Mouse (Mus musculus): ENCODE measurements around the gene Slc3a2. TPM values are rescaled to one million over a fixed set of nuclear protein-coding genes. Genes with fewer than 3 reads are reported as not detected.

Gene Slc3a2
- polyA plus RNA-seq, 1 experiment from 2014 or later: 114 TPM

GRCm38 (mm10) chr19:8708954-8709353 lies 14.2 kb downstream of the Slc3a2 start:
- H3K27me3 ChIP-seq: no peaks in the 10 kb centered on the region
- no peak overlapping the region for H3K4me2 ChIP-seq
- H3K36me3 ChIP-seq: peaks cover 60% of the 10 kb centered on the region
- no peaks in the 10 kb centered on the region for H3K9me3 ChIP-seq
- no peak for ATAC-seq (ENCODE audit: insufficient number of reproducible peaks, insufficient read depth, low FRiP score, low TSS enrichment, low read depth)
- peaks cover 17% of the 10 kb centered on the region for H3K4me1 ChIP-seq (replicated peaks)
- no peak overlapping the region for H3K4me3 ChIP-seq (replicated peaks)
- no peak overlapping the region for H3K9ac ChIP-seq (replicated peaks)
- H3K27ac ChIP-seq: no peak overlapping the region
- 93% methylated on average over 8 of the region's 8 CpGs for WGBS

GRCm38 (mm10) chr19:8706930-8707329 lies 16.2 kb downstream of the Slc3a2 start:
- Histone ChIP-seq H3K4me3 (replicated peaks) (no peak overlapping the region), H3K9ac (replicated peaks) (no peak overlapping the region), H3K27ac (no peak overlapping the region), H3K4me1 (replicated peaks) (peaks cover 10% of the 10 kb centered on the region), H3K36me3 (peaks cover 57% of the 10 kb centered on the region), H3K9me3 (no peaks in the 10 kb centered on the region), H3K27me3 (no peaks in the 10 kb centered on the region), H3K4me2 (no peak overlapping the region)
- 96% methylated on average over 7 of the region's 7 CpGs for WGBS
- ATAC-seq (ENCODE audit: insufficient number of reproducible peaks, insufficient read depth, low FRiP score, low TSS enrichment, low read depth): no peak

DNA sequence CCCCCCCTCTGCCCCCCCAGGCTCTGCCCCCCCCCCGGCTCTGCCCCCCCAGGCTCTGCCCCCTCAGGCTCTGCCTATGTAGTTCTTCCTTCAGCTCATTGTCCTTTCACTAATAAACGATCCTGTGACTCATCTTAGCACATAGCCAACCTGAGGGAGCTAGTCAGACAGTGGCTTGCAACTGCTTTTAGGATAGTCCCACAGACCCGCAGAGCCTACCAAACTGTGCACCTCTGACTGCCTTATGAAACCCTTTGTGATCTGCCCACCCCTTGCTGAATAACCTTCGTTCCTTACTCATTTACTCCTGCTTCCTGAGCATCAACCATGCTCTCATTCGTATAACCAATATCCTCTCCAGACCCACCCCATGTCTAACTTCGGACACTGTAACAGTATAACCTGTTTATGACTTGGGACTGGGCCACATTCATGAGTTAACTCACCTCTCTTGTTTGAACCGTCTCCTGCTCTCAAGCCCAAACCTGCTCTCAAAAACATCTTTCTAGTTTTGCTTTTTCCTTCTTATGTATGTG lies 17.0 kb downstream of the Slc3a2 start:
- H3K9me3 ChIP-seq: no peaks in the 10 kb centered on the region
- no peaks in the 10 kb centered on the region for H3K27me3 ChIP-seq
- H3K4me3 ChIP-seq (replicated peaks): no peak overlapping the region
- 87% methylated on average over 6 of the region's 7 CpGs for WGBS
- H3K4me1 ChIP-seq (replicated peaks): peaks cover 4% of the 10 kb centered on the region; the same call in 1 of the 2 replicates
- ATAC-seq (ENCODE audit: insufficient number of reproducible peaks, insufficient read depth, low FRiP score, low TSS enrichment, low read depth): no peak
- H3K4me2 ChIP-seq: no peak overlapping the region
- no peak overlapping the region for H3K9ac ChIP-seq (replicated peaks)
- H3K27ac ChIP-seq: no peak overlapping the region
- peaks cover 51% of the 10 kb centered on the region for H3K36me3 ChIP-seq

DNA sequence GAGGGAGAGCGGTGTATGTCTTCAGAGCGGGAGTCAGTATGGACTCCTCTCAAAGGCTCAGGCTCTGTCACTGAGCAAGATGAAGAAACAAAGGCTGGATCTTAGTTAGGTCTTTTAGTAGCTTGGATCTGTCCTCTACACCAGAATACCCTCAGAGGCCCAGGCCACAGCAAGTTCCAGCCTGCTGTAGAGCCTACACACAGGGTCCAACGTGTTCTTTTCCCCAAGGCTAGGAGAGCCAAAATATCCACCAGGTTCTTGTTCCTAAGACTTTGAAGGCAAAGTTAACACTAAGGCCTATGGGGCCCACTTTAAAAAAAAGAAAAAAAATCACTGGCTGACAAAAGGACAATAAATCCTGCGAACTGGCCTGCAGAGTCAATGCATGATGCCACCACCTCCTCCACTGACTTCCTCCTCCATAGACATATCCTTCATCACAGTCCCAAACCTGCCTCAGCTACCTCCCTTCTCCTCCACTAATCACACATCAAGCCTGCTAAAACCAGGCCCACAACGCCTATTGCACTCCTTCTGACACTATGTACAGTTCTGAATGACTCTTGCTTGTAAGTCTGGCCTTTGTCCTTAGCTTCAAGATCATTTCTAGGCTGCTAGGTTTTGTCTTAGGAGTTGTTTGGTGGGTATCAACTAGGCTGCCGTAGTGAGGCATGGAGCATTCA lies 18.0 kb downstream of the Slc3a2 start:
- H3K9me3 ChIP-seq: no peaks in the 10 kb centered on the region
- no peaks in the 10 kb centered on the region for H3K27me3 ChIP-seq
- 0 out of 2 replicates have a peak overlapping the region, but pooled peaks have one; percentile 41 for H3K27ac ChIP-seq
- H3K4me2 ChIP-seq: no peak overlapping the region
- no peak for ATAC-seq (ENCODE audit: insufficient number of reproducible peaks, insufficient read depth, low FRiP score, low TSS enrichment, low read depth)
- 75% methylated on average over 6 of the region's 6 CpGs for WGBS
- no peaks in the 10 kb centered on the region for H3K4me1 ChIP-seq (replicated peaks)
- no peak overlapping the region for H3K4me3 ChIP-seq (replicated peaks)
- peaks cover 40% of the 10 kb centered on the region for H3K36me3 ChIP-seq
- H3K9ac ChIP-seq (replicated peaks): no peak overlapping the region

- H3K4me2 ChIP-seq: no peak overlapping the region
- no peak overlapping the region for H3K27ac ChIP-seq
- no peak overlapping the region for H3K4me3 ChIP-seq (replicated peaks)
- no peaks in the 10 kb centered on the region for H3K27me3 ChIP-seq
- 62% methylated on average over 3 of the region's 4 CpGs for WGBS
- peaks cover 24% of the 10 kb centered on the region for H3K36me3 ChIP-seq
- no peak for ATAC-seq (ENCODE audit: insufficient number of reproducible peaks, insufficient read depth, low FRiP score, low TSS enrichment, low read depth)
- H3K9me3 ChIP-seq: no peaks in the 10 kb centered on the region
- no peak overlapping the region for H3K9ac ChIP-seq (replicated peaks)
- no peaks in the 10 kb centered on the region for H3K4me1 ChIP-seq (replicated peaks)
Observed at GRCm38 (mm10) chr19:8703571-8703970, 19.6 kb downstream of the Slc3a2 start.

DNA sequence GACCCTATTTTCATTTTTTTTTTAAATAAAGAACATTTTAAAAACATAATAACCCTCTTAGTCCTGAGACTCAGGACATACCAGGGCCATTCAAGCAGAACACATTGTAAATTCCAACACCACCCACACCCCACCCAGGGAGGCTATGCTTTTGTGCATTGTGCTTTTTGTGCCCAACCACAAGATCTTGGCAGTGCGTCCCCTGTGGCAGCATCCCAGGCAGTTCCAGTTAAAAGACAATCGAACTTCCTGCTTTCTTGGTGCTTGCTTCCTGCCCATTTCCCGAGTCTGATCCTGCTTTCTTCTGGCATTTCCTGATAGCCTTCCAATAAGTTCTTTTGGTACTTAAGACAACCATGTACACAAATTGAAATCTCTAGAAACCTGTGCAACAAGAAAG lies 20.7 kb downstream of the Slc3a2 start:
- H3K27me3 ChIP-seq: no peaks in the 10 kb centered on the region
- WGBS: 79% methylated on average over 3 of the region's 3 CpGs
- no peaks in the 10 kb centered on the region for H3K9me3 ChIP-seq
- no peak for ATAC-seq (ENCODE audit: insufficient number of reproducible peaks, insufficient read depth, low FRiP score, low TSS enrichment, low read depth)
- no peak overlapping the region for H3K4me2 ChIP-seq
- H3K4me1 ChIP-seq (replicated peaks): no peaks in the 10 kb centered on the region
- no peak overlapping the region for H3K27ac ChIP-seq
- no peak overlapping the region for H3K4me3 ChIP-seq (replicated peaks)
- H3K36me3 ChIP-seq: peaks cover 13% of the 10 kb centered on the region
- no peak overlapping the region for H3K9ac ChIP-seq (replicated peaks)

DNA sequence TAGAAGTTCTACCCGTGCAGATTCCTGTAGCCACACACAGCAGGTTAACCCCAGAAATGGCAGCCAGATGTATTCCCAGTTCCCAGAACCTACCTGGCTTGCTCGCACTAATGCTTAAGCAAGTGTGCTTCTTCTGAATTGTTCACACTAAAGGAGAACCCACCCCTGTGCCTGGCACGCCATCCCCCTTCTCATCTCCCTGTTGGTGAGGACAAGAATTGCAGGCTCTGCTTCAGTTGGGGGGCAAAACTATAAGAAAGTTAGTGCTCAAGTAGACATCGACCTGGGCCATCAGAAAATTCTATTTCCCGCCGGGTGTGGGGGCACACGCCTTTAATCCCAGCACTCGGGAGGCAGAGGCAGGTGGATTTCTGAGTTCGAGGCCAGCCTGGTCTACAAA lies 23.5 kb downstream of the Slc3a2 start:
- no peaks in the 10 kb centered on the region for H3K4me1 ChIP-seq (replicated peaks)
- no peak overlapping the region for H3K27ac ChIP-seq
- no peak overlapping the region for H3K4me3 ChIP-seq (replicated peaks)
- no peak overlapping the region for H3K9ac ChIP-seq (replicated peaks)
- WGBS: 81% methylated on average over 9 of the region's 9 CpGs
- no peaks in the 10 kb centered on the region for H3K9me3 ChIP-seq
- H3K4me2 ChIP-seq: no peak overlapping the region
- no peaks in the 10 kb centered on the region for H3K36me3 ChIP-seq
- no peak for ATAC-seq (ENCODE audit: insufficient number of reproducible peaks, insufficient read depth, low FRiP score, low TSS enrichment, low read depth)
- no peaks in the 10 kb centered on the region for H3K27me3 ChIP-seq

- WGBS: 57% methylated on average over 6 of the region's 6 CpGs
- Histone ChIP-seq H3K4me2 (no peak overlapping the region), H3K4me3 (replicated peaks) (no peak overlapping the region), H3K36me3 (no peaks in the 10 kb centered on the region), H3K9ac (replicated peaks) (no peak overlapping the region), H3K9me3 (no peaks in the 10 kb centered on the region), H3K27me3 (no peaks in the 10 kb centered on the region), H3K27ac (no peak overlapping the region), H3K4me1 (replicated peaks) (no peaks in the 10 kb centered on the region)
- no peak for ATAC-seq (ENCODE audit: insufficient number of reproducible peaks, insufficient read depth, low FRiP score, low TSS enrichment, low read depth)
Observed at GRCm38 (mm10) chr19:8695330-8695729, 27.8 kb downstream of the Slc3a2 start.

DNA sequence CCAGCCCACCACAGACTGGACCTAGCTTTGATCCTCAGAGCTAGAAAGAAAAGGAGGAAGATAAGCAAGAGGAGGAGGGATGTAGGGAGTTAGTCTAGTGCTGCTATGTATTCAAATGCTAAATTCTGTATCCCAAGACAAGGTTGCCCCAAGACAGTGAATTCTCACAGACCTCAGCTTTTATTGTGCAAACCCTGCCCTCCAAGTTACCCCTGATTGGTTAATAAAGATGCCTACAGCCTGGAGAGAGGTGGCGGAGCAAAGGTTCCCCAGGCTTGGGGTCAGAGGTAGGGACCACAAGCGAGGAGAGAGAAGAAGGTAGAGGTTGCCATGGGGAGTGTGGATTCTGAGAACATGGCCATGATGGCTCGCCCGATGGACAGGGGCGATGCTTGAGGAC lies 30.4 kb downstream of the Slc3a2 start:
- WGBS: 59% methylated on average over 5 of the region's 5 CpGs
- Histone ChIP-seq H3K36me3 (no peaks in the 10 kb centered on the region), H3K27ac (no peak overlapping the region), H3K4me3 (replicated peaks) (no peak overlapping the region), H3K27me3 (no peaks in the 10 kb centered on the region), H3K9me3 (no peaks in the 10 kb centered on the region), H3K9ac (replicated peaks) (no peak overlapping the region), H3K4me1 (replicated peaks) (no peaks in the 10 kb centered on the region), H3K4me2 (no peak overlapping the region)
- ATAC-seq (ENCODE audit: insufficient number of reproducible peaks, insufficient read depth, low FRiP score, low TSS enrichment, low read depth): no peak

DNA sequence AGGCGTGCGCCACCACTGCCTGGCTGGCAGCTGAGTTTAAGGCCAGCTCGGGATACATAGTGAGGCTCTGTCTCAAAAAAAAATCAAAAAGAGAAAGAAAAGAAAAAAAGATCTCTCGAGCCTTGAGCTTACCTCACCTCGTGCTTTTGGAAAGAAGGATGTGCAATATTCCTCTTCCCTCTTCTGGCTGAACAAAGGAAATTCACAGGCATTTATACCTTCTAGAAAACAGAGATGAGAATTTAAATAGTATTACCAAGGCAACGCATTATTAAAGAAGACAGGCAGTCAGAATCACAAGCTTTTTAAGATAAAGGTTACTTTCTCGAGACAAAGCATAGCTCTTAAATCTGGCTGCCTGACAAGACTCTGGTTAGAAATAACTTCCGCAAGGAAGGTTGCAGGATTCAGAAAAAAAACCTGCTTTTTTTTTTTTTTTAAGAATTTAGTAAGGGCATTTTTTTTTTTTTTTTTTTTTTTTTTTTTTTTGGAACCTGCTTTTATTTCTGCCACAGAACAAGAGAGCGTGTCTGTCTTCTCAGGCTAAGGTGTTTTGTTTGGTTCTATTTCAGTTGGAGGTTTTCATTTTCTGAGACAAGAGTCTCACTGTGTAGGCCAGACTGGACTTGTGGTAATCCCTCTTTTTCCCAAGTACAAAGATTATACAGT lies 31.2 kb downstream of the Slc3a2 start:
- Histone ChIP-seq H3K27ac (no peak overlapping the region), H3K9ac (replicated peaks) (no peak overlapping the region), H3K27me3 (no peaks in the 10 kb centered on the region), H3K4me1 (replicated peaks) (no peaks in the 10 kb centered on the region), H3K4me3 (replicated peaks) (no peak overlapping the region), H3K9me3 (no peaks in the 10 kb centered on the region), H3K36me3 (no peaks in the 10 kb centered on the region), H3K4me2 (no peak overlapping the region)
- no peak for ATAC-seq (ENCODE audit: insufficient number of reproducible peaks, insufficient read depth, low FRiP score, low TSS enrichment, low read depth)
- 72% methylated on average over 9 of the region's 9 CpGs for WGBS

- 74% methylated on average over 2 of the region's 2 CpGs for WGBS
- no peaks in the 10 kb centered on the region for H3K36me3 ChIP-seq
- peaks cover 3% of the 10 kb centered on the region; the same call in 1 of the 2 replicates for H3K9me3 ChIP-seq
- no peak overlapping the region for H3K9ac ChIP-seq (replicated peaks)
- no peaks in the 10 kb centered on the region for H3K4me1 ChIP-seq (replicated peaks)
- no peak overlapping the region for H3K4me3 ChIP-seq (replicated peaks)
- no peaks in the 10 kb centered on the region for H3K27me3 ChIP-seq
- no peak overlapping the region for H3K4me2 ChIP-seq
- ATAC-seq (ENCODE audit: insufficient number of reproducible peaks, insufficient read depth, low FRiP score, low TSS enrichment, low read depth): no peak
- H3K27ac ChIP-seq: no peak overlapping the region
Observed at GRCm38 (mm10) chr19:8683627-8684026, 39.5 kb downstream of the Slc3a2 start.

Measured in limb, embryonic 12.5 days (tissue).